Mouse (Mus musculus) c-Kit-positive CD71-positive TER-119-positive erythroid progenitor cells, embryonic 14.5 days (primary cell): ENCODE results near the gene Tspan33.
"Not testable (repeated sequence)": the region's sequence is repeated elsewhere in the genome, so short reads cannot be mapped to it uniquely, and the experiment has no call there.

Source experiments
- DNase-seq: peaks from one replicate; pipeline ENCODE4 v3.0.0-alpha.2; 2013; ENCODE audit warnings: low spot score

Tspan33 gene

DNA sequence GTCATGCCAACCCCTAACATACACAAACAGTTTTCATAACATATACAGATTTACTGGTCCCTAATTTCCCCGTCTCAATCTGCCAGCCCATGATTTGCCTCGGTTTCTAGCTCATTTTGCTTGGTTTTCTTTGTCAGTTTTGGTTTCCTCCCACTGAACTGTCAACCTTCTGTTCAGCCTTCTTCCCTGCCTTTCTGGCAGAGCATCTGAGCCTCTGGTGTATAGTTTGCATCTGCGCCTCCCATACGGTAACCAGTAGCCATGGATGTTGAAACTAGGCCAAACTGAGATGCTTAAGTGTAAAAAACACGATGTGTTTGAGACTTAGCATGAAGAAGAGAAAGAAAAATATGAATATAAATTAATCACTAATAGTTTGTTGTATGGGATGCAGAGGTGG, 62.0 kb downstream of the Tspan33 start:
- DNase-seq: no peak

GRCm38 (mm10) chr6:29756476-29756875, 62.5 kb downstream of the Tspan33 start:
- DNase-seq: no peak

DNA sequence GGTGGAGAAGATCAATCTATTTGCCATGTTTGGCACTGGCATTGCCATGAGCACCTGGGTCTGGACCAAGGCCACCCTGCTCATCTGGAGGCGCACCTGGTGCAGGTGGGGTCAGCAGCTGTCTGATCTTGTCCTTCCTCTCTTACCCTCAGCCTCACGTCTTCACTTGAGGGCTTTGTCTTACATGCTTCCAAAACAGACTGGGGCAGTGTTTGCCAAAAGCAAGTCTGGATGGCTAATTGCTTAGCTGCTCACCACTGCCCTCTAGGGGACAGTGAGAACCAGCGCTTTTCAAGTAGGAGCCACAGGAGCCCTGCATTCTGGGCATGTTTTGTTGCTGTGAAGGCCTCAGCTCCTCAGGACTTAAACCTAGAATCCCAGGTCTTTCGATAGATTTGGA, 64.4 kb downstream of the Tspan33 start:
- DNase-seq: peak; percentile 79

DNA sequence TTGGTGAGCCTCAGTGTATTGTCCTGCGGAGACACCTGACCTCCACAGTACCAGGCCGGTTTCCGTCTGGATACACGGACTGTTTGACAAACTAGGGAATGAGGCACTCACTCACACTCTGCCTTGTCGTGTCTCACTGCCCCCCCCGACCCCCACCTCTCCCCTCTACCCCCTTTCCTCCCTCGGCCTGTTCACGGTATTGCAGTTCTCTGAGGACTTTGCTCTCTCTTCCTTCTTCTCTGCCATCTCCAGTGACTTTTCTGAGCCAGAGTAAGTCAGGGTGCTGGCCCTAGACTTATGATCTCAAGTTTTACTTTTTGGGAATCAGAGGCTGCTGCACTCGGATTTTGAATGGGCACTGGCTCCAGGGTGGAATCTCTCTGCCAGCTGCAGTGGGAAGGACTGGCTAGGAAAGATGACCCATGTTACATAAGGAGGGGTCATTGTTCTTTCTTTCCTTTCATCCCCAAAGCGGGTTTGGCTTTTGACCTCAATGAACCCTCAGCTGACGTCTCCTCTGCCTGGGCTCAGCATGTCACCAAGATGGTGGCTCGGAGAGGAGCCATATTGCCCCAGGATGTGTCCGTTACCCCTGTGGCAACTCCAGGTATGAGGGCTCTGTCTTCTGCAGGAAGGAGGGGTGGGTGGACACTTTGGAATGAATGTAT, 65.1 kb downstream of the Tspan33 start:
- DNase-seq: no peak

- not testable (repeated sequence) for DNase-seq
Observed at GRCm38 (mm10) chr6:29760397-29760796, 66.4 kb downstream of the Tspan33 start.

DNA sequence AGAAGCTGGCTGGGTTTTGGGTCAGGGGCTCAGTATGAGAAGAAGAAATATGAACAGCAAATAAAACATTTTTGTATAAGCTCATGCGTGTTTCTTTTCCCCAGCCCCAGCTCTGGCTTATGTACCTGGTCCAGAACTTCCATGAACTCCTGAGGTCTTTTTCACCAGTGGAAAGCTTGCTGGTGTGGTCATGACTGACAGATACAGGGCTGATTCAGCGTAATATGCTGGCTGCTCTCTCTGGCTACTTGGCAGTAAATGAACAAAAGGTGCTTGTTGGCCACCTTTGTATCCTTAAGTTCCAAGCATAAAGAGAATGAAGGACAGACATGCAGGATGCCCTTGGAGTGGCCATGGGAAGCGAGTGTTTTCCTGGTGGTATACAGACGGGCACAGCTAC, 67.3 kb downstream of the Tspan33 start:
- DNase-seq: no peak

GRCm38 (mm10) chr6:29762524-29762923, 68.5 kb downstream of the Tspan33 start:
- DNase-seq: peak; percentile 40

DNA sequence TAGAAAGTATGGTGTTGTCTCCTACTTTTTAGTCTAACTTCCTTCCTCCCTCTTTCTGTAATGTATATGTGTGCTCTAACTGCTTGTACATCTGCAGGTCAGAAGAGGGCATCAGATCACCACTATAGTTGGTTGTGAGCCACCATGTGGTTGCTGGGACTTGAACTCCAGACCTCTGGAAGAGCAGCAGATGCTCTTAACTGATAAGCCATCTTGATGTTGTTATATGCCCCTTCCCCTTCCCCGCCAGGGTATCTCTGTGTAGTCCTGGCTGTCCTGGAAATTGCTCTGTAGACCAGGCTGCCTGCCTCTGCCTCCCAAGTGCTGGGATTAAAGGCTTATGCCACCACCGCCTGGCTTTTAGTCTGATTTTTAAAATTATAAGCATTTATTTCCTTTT, 72.9 kb downstream of the Tspan33 start:
- DNase-seq: no peak
